Mouse (Mus musculus) adrenal gland (tissue): ENCODE results near the gene Ccr9.
"Not testable (repeated sequence)": the region's sequence is repeated elsewhere in the genome, so short reads cannot be mapped to it uniquely, and the experiment has no call there.

Source experiments
- intact Hi-C: fragments of 180-260 bp; cut with DNase I; formaldehyde crosslinking; loops from one replicate; pipeline ENCODE4 v1.15.1; 2025
- long read RNA-seq, 2 experiments: library from polyadenylated mRNA; unstranded; transcript quantifications; one replicate each; pipeline ENCODE4 v2.0.0; 2020; ENCODE audit warnings: borderline replicate concordance in 1 of 2; ENCODE audit not compliant: insufficient replicate concordance in 1 of 2

The Ccr9 gene
- long read RNA-seq, experiment 1, partial matches to known transcripts, result 0 of 2 reads
- long read RNA-seq, experiment 1, other reads (novel, unspliced or antisense), result 2 of 2 reads
- long read RNA-seq, experiment 2, partial matches to known transcripts, result 0 of 3 reads
- long read RNA-seq, experiment 2, other reads (novel, unspliced or antisense), result 3 of 3 reads

- intact Hi-C loops, result no loop called here
Measured at GRCm38 (mm10) chr9:123678327-123679105, at the start of gene Ccr9, which contains the start of gene Slc6a20a. Ccr9 (plus strand) TSS chr9:123678439. Slc6a20a (minus strand) TSS chr9:123678885.

GRCm38 (mm10) chr9:123631666-123632065 lies 46.6 kb upstream of the Ccr9 start:
- intact Hi-C loops, result no loop called here

GRCm38 (mm10) chr9:123632281-123632680 lies 46.0 kb upstream of the Ccr9 start, which contains the start of gene Slc6a20b:
Slc6a20b (minus strand) TSS chr9:123632565.
- intact Hi-C loops, result no loop called here

GRCm38 (mm10) chr9:123632993-123633392 lies 45.2 kb upstream of the Ccr9 start:
- intact Hi-C loops, result no loop called here

GRCm38 (mm10) chr9:123636771-123637170 lies 41.5 kb upstream of the Ccr9 start:
- intact Hi-C loops, result loop anchor here (5.0 kb wide), 2 partner anchors 71 to 161 kb away; no protein-coding TSS in a partner anchor

- intact Hi-C loops, result loop anchor here (5.0 kb wide), 2 partner anchors 69 to 159 kb away; no protein-coding TSS in a partner anchor
Measured at GRCm38 (mm10) chr9:123638231-123638630, 40.0 kb upstream of the Ccr9 start.

GRCm38 (mm10) chr9:123638668-123639089 lies 39.6 kb upstream of the Ccr9 start:
- intact Hi-C loops, result loop anchor here (5.0 kb wide), 2 partner anchors 69 to 159 kb away; no protein-coding TSS in a partner anchor

GRCm38 (mm10) chr9:123640106-123640505 lies 38.1 kb upstream of the Ccr9 start:
- intact Hi-C loops, result no loop called here

GRCm38 (mm10) chr9:123649785-123650511 lies 28.3 kb upstream of the Ccr9 start:
- intact Hi-C loops, result no loop called here

- intact Hi-C loops, result no loop called here
Measured at GRCm38 (mm10) chr9:123651369-123651768, 26.9 kb upstream of the Ccr9 start.

GRCm38 (mm10) chr9:123657457-123657856 lies 20.8 kb upstream of the Ccr9 start:
- intact Hi-C loops, result no loop called here

GRCm38 (mm10) chr9:123658981-123659380 lies 19.3 kb upstream of the Ccr9 start:
- intact Hi-C loops, result no loop called here

- intact Hi-C loops, result not testable (repeated sequence)
Measured at GRCm38 (mm10) chr9:123659986-123660676, 18.1 kb upstream of the Ccr9 start.

GRCm38 (mm10) chr9:123665645-123666044 lies 12.6 kb upstream of the Ccr9 start:
- intact Hi-C loops, result no loop called here

GRCm38 (mm10) chr9:123679198-123679597 lies 959 bp downstream of the Ccr9 start:
- intact Hi-C loops, result no loop called here

GRCm38 (mm10) chr9:123683704-123684103 lies 5.5 kb downstream of the Ccr9 start:
- intact Hi-C loops, result no loop called here

- intact Hi-C loops, result no loop called here
Measured at GRCm38 (mm10) chr9:123686206-123686605, 8.0 kb downstream of the Ccr9 start.

- intact Hi-C loops, result no loop called here
Measured at GRCm38 (mm10) chr9:123688227-123688626, 10.0 kb downstream of the Ccr9 start.

- intact Hi-C loops, result no loop called here
Measured at GRCm38 (mm10) chr9:123695634-123696302, 17.5 kb downstream of the Ccr9 start.

GRCm38 (mm10) chr9:123701822-123702221 lies 23.6 kb downstream of the Ccr9 start:
- intact Hi-C loops, result loop anchor here (10.0 kb wide), 3 partner anchors 93 to 123 kb away; no protein-coding TSS in a partner anchor
